Mouse (Mus musculus): ENCODE results near the gene Rapsn. TPM values are rescaled to one million over a fixed set of nuclear protein-coding genes. Genes with fewer than 3 reads are reported as not detected.

The Rapsn gene
- polyA plus RNA-seq, 1 experiment from 2014 or later, result 0.57 TPM

DNA sequence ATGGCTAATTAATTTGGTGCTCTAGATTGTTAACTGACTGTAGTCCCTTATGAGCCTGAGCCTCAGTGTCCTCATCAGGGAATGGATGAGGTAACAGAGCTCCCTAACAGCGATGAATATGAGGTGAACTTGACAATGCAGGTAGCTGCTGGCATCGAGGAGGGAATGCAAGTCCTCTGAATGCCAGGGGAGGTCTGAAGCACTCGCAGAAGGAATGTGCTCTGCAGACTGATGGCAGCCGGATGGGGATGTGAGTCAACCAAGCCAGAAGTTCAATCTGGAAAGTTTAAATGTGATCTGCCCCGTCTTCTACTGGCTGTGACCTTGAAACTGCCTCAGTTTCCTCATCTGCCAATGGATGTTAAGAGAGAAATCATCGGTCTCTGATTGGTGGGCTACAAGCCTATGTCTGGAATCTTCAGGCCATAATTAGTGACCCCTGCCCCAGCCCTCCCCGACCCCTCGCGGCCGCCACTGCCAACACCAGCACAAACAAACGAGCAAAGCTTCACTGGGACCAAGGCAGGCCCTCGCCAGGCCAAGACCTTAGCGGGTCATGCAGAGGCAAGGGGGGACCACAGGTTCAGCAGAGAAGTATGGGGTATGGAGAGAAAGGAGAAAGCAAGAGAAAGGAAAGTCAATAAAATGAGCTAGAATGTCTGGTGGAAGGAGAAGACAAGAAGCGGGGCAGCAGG is 34.0 kb downstream of the Rapsn start:
- no peaks in the 10 kb centered on the region for H3K27me3 ChIP-seq (replicated peaks)
- peaks cover 23% of the 10 kb centered on the region for H3K36me3 ChIP-seq
- peak overlapping the region; percentile 93 for H3K4me2 ChIP-seq
- H3K9me3 ChIP-seq (replicated peaks), result no peaks in the 10 kb centered on the region
- ATAC-seq, result peak; percentile 4
- peak overlapping the region; percentile 84 for H3K27ac ChIP-seq
- H3K4me1 ChIP-seq, result peaks cover 25% of the 10 kb centered on the region
- H3K4me3 ChIP-seq, result peak overlapping the region; percentile 70
- peak overlapping the region; percentile 79 for H3K9ac ChIP-seq
- 12% methylated on average over 14 of the region's 14 CpGs for WGBS (ENCODE audit: insufficient replicate concordance)

- H3K4me2 ChIP-seq, result peak within 1 kb of the TSS; percentile 93
- H3K4me3 ChIP-seq, result peak within 1 kb of the TSS; percentile 70
- 1% methylated on average over 69 of the region's 69 CpGs for WGBS (ENCODE audit: insufficient replicate concordance)
- peaks cover 15% of the 10 kb centered on the region for H3K36me3 ChIP-seq
- no peaks in the 10 kb centered on the region for H3K27me3 ChIP-seq (replicated peaks)
- H3K9me3 ChIP-seq (replicated peaks), result no peaks in the 10 kb centered on the region
- H3K9ac ChIP-seq, result peak within 1 kb of the TSS; percentile 79
- peak; percentile 95 for ATAC-seq
- peak within 1 kb of the TSS; percentile 84 for H3K27ac ChIP-seq
- peaks cover 25% of the 10 kb centered on the region for H3K4me1 ChIP-seq
These were observed 34.8 kb downstream of the Rapsn start, which contains the start of gene Slc39a13 for GRCm38 (mm10) chr2:91070076-91070800. Gene Slc39a13 (minus strand): TSS chr2:91070417.

DNA sequence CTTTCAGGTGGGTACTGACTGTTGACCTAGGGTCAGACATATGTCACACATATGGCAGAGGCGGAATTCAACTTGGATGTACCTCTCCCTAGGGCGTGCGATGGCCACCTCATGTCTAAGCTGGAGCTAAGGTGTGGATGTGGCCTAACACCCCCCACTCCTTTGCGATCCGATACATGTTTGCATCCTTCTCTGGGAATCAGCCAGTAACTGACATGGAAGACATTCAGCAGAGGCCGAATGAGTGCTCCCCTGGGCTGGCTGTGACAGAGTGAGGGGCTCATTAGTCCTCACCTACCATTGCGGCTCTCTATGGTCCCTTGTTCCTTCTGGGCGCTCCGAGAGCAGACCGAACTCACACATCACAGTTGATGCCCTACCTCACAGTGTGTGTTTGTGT is 35.6 kb downstream of the Rapsn start:
- 87% methylated on average over 10 of the region's 10 CpGs for WGBS (ENCODE audit: insufficient replicate concordance)
- Histone ChIP-seq H3K9ac (peak overlapping the region; percentile 79), H3K4me1 (peaks cover 25% of the 10 kb centered on the region), H3K27ac (peak overlapping the region; percentile 84), H3K4me3 (peak overlapping the region; percentile 70), H3K9me3 (replicated peaks) (no peaks in the 10 kb centered on the region), H3K27me3 (replicated peaks) (no peaks in the 10 kb centered on the region), H3K36me3 (peaks cover 15% of the 10 kb centered on the region), H3K4me2 (peak overlapping the region; percentile 93)
- no peak for ATAC-seq

DNA sequence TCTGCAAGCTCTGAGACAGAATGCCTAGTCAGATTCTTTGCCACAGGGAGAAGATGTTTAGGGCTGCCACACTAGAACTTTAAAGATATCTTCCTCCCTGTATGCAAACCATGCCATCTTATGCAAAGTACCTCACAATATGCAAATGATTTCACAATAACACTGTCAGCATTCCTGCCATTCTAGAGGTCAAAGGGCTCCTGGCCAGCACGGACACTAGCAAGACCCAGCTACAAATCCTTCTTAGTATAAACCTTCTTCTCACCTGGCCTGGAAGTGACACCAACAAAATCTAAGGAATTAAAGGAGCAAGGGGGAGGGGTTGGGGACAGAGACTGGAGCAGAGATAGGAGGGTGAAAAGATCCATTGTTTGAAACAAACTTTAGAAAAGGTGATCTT is 36.7 kb downstream of the Rapsn start:
- peaks cover 7% of the 10 kb centered on the region; the same call in 1 of the 2 replicates for H3K36me3 ChIP-seq
- WGBS (ENCODE audit: insufficient replicate concordance), result 59% methylated on average over 1 of the region's 1 CpGs
- H3K9ac ChIP-seq, result no peak overlapping the region
- H3K4me2 ChIP-seq, result no peak overlapping the region
- H3K27me3 ChIP-seq (replicated peaks), result no peaks in the 10 kb centered on the region
- H3K4me3 ChIP-seq, result no peak overlapping the region
- H3K27ac ChIP-seq, result no peak overlapping the region
- H3K9me3 ChIP-seq (replicated peaks), result no peaks in the 10 kb centered on the region
- no peak for ATAC-seq
- H3K4me1 ChIP-seq, result peaks cover 25% of the 10 kb centered on the region

GRCm38 (mm10) chr2:91077957-91078313 is 42.5 kb downstream of the Rapsn start:
- no peaks in the 10 kb centered on the region for H3K9me3 ChIP-seq (replicated peaks)
- H3K27me3 ChIP-seq (replicated peaks), result no peaks in the 10 kb centered on the region
- no peak overlapping the region for H3K27ac ChIP-seq
- ATAC-seq, result no peak
- H3K9ac ChIP-seq, result 0 out of 2 replicates have a peak overlapping the region, but pooled peaks have one; percentile 62
- H3K36me3 ChIP-seq, result no peaks in the 10 kb centered on the region
- 31% methylated on average over 12 of the region's 12 CpGs for WGBS (ENCODE audit: insufficient replicate concordance)
- H3K4me1 ChIP-seq, result peaks cover 24% of the 10 kb centered on the region
- peak overlapping the region; percentile 91 for H3K4me2 ChIP-seq
- H3K4me3 ChIP-seq, result no peak overlapping the region

DNA sequence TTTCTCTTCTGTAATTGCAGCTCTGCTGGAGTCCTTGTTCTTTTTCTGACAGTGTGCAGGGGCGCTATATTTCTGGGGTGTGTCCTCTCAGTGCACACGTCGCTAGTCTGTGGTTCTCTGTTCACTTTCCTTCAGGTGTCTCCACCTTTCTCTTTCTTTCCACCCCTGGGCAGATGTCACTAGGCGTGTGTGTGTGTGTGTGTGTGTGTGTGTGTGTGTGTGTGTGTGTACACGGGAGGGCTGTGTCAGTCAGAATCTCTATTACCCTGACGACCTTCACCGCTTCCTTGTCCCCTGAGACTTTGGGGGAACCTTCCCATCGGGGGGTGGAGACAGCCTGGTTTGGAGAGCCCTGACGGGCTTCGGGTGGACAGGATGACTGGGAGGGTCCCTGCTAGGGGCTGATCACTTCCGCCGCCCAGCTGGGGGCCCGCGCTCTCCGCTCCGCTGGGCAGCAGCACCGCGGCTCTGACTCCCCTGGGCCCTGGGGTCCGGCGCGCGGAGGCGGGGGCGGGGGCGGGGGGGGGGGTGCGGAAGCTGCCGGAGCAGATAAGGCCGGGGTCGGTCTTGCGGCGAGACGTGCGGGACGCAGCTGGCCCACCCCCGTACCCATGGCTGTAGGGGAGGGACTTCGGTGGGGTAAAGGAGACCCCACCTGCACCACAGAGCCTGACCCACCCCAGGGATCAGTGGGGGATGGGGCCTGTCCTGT is 43.0 kb downstream of the Rapsn start:
- Histone ChIP-seq H3K9me3 (replicated peaks) (no peaks in the 10 kb centered on the region), H3K4me2 (peak overlapping the region; percentile 91), H3K4me1 (peaks cover 29% of the 10 kb centered on the region), H3K27me3 (replicated peaks) (no peaks in the 10 kb centered on the region), H3K9ac (peak overlapping the region; percentile 62), H3K36me3 (no peaks in the 10 kb centered on the region), H3K4me3 (peak overlapping the region; percentile 57), H3K27ac (peak overlapping the region; percentile 43; the same call in 1 of the 2 replicates)
- peak; percentile 47 for ATAC-seq
- under 1% methylated on average over 29 of the region's 36 CpGs for WGBS (ENCODE audit: insufficient replicate concordance)

DNA sequence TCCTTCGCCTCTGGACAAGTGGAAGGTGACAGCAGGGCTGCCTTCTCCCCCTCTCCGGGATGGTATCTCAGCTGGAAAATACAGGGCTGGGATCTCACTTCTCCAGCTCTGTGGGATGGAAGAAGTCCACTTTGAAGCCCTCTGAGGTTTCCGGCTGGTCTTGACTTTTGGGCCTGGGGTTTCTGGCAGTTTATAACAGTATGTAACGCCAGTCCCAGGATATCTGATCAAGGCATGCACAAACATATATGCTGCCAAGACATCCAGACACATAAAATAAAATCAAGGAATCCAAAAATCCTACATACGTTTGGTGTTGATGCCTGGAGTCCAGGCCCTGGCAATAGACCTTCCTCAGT is 43.6 kb downstream of the Rapsn start:
- Histone ChIP-seq H3K4me3 (peak overlapping the region; percentile 57), H3K9me3 (replicated peaks) (no peaks in the 10 kb centered on the region), H3K27me3 (replicated peaks) (no peaks in the 10 kb centered on the region), H3K9ac (peak overlapping the region; percentile 62), H3K4me1 (peaks cover 32% of the 10 kb centered on the region), H3K4me2 (peak overlapping the region; percentile 91), H3K27ac (peak overlapping the region; percentile 43; the same call in 1 of the 2 replicates), H3K36me3 (no peaks in the 10 kb centered on the region)
- ATAC-seq, result no peak
- WGBS (ENCODE audit: insufficient replicate concordance), result 26% methylated on average over 5 of the region's 5 CpGs

GRCm38 (mm10) chr2:91080784-91081513 is 45.5 kb downstream of the Rapsn start:
- no peaks in the 10 kb centered on the region for H3K36me3 ChIP-seq
- no peak overlapping the region for H3K9ac ChIP-seq
- no peak for ATAC-seq
- H3K9me3 ChIP-seq (replicated peaks), result no peaks in the 10 kb centered on the region
- H3K27me3 ChIP-seq (replicated peaks), result no peaks in the 10 kb centered on the region
- H3K4me1 ChIP-seq, result peaks cover 44% of the 10 kb centered on the region
- H3K27ac ChIP-seq, result no peak overlapping the region
- 56% methylated on average over 8 of the region's 8 CpGs for WGBS (ENCODE audit: insufficient replicate concordance)
- H3K4me2 ChIP-seq, result no peak overlapping the region
- H3K4me3 ChIP-seq, result no peak overlapping the region

DNA sequence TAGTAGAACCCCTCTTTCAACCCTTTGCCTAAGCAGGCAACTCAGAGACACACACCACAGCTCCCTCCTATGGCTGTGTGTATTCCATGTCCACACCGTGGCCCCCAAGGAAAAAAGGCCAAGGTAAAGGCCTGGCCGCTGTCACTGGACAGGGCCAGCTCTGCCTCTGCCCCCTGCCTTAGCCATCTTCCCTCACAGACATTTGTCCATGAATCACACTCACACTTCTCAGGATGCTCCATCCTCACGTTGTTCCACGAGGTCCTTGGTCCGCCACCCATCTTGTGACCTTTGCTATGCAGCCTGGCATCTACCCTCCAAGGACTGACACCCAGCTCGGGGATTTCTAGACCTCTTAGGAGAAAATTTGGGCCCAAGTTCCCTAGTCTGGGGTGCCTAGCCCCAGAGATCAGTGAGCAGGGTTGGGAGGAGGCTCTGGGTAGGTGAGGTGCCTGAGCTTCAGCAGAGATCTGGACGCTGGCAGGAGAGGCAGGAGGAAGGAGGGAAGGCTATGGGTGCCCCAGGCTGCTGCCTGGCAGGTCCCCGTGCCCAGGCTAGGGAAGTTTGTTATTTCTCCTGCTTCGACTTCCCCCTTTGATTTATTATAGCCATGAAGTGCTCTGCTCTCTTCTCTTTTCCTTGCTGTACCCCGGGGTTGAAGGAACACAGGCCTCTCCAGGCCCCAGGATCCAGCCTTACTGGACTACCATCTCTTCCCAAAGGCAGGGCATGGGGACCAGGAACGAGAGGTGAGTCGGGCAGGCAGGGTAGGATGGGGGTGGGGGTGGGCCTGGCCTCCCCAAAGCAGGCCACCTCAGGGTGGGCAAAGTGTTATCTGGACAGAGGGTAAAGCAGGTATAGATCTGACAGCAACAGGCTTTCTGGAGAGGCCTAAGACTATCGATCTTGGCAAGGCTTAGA is 46.6 kb downstream of the Rapsn start, which contains the start of gene Spi1:
TSS of gene Spi1 (plus strand) at position 616 of the 921 bp plus-strand sequence.
- no peak within 1 kb of the TSS for H3K4me3 ChIP-seq
- no peaks in the 10 kb centered on the region for H3K9me3 ChIP-seq (replicated peaks)
- H3K27ac ChIP-seq, result peak within 1 kb of the TSS; percentile 69
- 52% methylated on average over 13 of the region's 13 CpGs for WGBS (ENCODE audit: insufficient replicate concordance)
- peaks cover 44% of the 10 kb centered on the region for H3K4me1 ChIP-seq
- peak within 1 kb of the TSS; percentile 16 for H3K4me2 ChIP-seq
- ATAC-seq, result no peak
- peak within 1 kb of the TSS; percentile 27; the same call in 1 of the 2 replicates for H3K9ac ChIP-seq
- no peaks in the 10 kb centered on the region for H3K27me3 ChIP-seq (replicated peaks)
- H3K36me3 ChIP-seq, result no peaks in the 10 kb centered on the region

- no peak overlapping the region for H3K4me3 ChIP-seq
- peak; percentile 43 for ATAC-seq
- H3K9me3 ChIP-seq (replicated peaks), result no peaks in the 10 kb centered on the region
- H3K36me3 ChIP-seq, result no peaks in the 10 kb centered on the region
- H3K4me2 ChIP-seq, result peak overlapping the region; percentile 16
- peaks cover 45% of the 10 kb centered on the region for H3K4me1 ChIP-seq
- peak overlapping the region; percentile 69 for H3K27ac ChIP-seq
- peak overlapping the region; percentile 27; the same call in 1 of the 2 replicates for H3K9ac ChIP-seq
- whole genome bisulfite sequencing (ENCODE audit: insufficient replicate concordance), result 25% methylated on average over 11 of the region's 11 CpGs
- H3K27me3 ChIP-seq (replicated peaks), result no peaks in the 10 kb centered on the region
These were observed 47.4 kb downstream of the Rapsn start for GRCm38 (mm10) chr2:91082844-91083243.

All from liver, embryonic 12.5 days (tissue).